Mouse (Mus musculus) forebrain, embryonic 16.5 days (tissue): ENCODE data around the gene Rab24. TPM values are rescaled to one million over a fixed set of nuclear protein-coding genes. Genes with fewer than 3 reads are reported as not detected.

Experiments
- ATAC-seq: fragments of 200-750 bp; cut with Nextera tagmentation; 2 replicates; pipeline ENCODE4 v1.8.0; 2017; ENCODE audit warnings: mild to moderate bottlenecking, moderate library complexity
- H3K27ac ChIP-seq: fragments of 300-500 bp; sonication (generic); 2 replicates; pipeline ENCODE4 v1.5.1; 2014; ENCODE audit warnings: low read length, control low read depth
- H3K27me3 ChIP-seq: fragments of 300-500 bp; sonication (generic); replicated peaks from 2 replicates; pipeline ENCODE4 v1.6.1; 2014; ENCODE audit warnings: low read length; ENCODE audit not compliant: control insufficient read depth, insufficient read depth
- H3K36me3 ChIP-seq: fragments of 300-500 bp; sonication (generic); 2 replicates; pipeline ENCODE4 v1.6.1; 2014; ENCODE audit not compliant: control insufficient read depth, insufficient read depth
- H3K4me1 ChIP-seq: fragments of 300-500 bp; sonication (generic); replicated peaks from 2 replicates; pipeline ENCODE4 v1.6.1; 2014; ENCODE audit warnings: low read length; ENCODE audit not compliant: control insufficient read depth, insufficient read depth
- H3K4me2 ChIP-seq: fragments of 300-500 bp; sonication (generic); 2 replicates; pipeline ENCODE4 v1.6.1; 2014; ENCODE audit warnings: mild to moderate bottlenecking, low read length, control low read depth
- H3K4me3 ChIP-seq: fragments of 300-500 bp; sonication (generic); replicated peaks from 2 replicates; pipeline ENCODE4 v1.5.1; 2014; ENCODE audit warnings: mild to moderate bottlenecking, low read length, control low read depth
- H3K9ac ChIP-seq: fragments of 300-500 bp; sonication (generic); replicated peaks from 2 replicates; pipeline ENCODE4 v1.6.1; 2014; ENCODE audit warnings: low read depth, low read length, control low read depth
- H3K9me3 ChIP-seq: fragments of 300-500 bp; sonication (generic); 2 replicates; pipeline ENCODE4 v1.6.1; 2016; ENCODE audit warnings: low read length; ENCODE audit not compliant: control insufficient read depth
- WGBS: fragments of 180-500 bp; shearing (Covaris S2); extraction: QIAGEN DNeasy Blood & Tissue Kit; methylation state at CpG from one replicate; pipeline ENCODE4 v1.1.7; 2014; 5-methylcytosine and 5-hydroxymethylcytosine counted together
- polyA plus RNA-seq: library from polyadenylated mRNA; unstranded; fragments of >200 nt; fragmentation: Nextera tagmentation; extraction: Ambion mirVana; gene quantifications from 2 replicates; pipeline ENCODE4 v1.2.1, GENCODE M21; 2015

Gene Rab24
- polyA plus RNA-seq, 1 experiment from 2014 or later = 109 TPM

- WGBS = 92% methylated on average over 5 of the region's 5 CpGs
- ATAC-seq = no peak
- no peaks in the 10 kb centered on the region for H3K9me3 ChIP-seq
Measured at GRCm38 (mm10) chr13:55277203-55277602, 44.5 kb downstream of the Rab24 start.

More at GRCm38 (mm10) chr13:55277203-55277602, 44.5 kb downstream of the Rab24 start:
- H3K4me1 ChIP-seq = no peaks in the 10 kb centered on the region
- H3K36me3 ChIP-seq = peaks cover 27% of the 10 kb centered on the region
- no peak overlapping the region for H3K9ac ChIP-seq
- H3K27me3 ChIP-seq = no peaks in the 10 kb centered on the region
- no peak overlapping the region for H3K4me2 ChIP-seq
- no peak overlapping the region for H3K4me3 ChIP-seq
- H3K27ac ChIP-seq = no peak overlapping the region

Other genes starting within 250 kb of the Rab24 start
- gene Uimc1, start 221.6 kb downstream of the Rab24 start, polyA plus RNA-seq = 25.7 and 26.2 TPM in 2 replicates
- 22.7 and 26.3 TPM in 2 replicates for gene Zfp346, start 216.6 kb downstream of the Rab24 start, polyA plus RNA-seq
- gene Gm17617, start 188.4 kb downstream of the Rab24 start, polyA plus RNA-seq = not detected in 2 replicates
- gene Fgfr4, start 169.3 kb downstream of the Rab24 start, polyA plus RNA-seq = 0.67 and 1.4 TPM in 2 replicates
- 52.4 and 53.1 TPM in 2 replicates for gene Nsd1, start 112.2 kb downstream of the Rab24 start, polyA plus RNA-seq
- 288 and 303 TPM in 2 replicates for gene Prelid1, start 1.4 kb downstream of the Rab24 start, polyA plus RNA-seq
- gene Mxd3, start 7.9 kb upstream of the Rab24 start, polyA plus RNA-seq = 22.1 and 23.9 TPM in 2 replicates
- 56.3 and 59.7 TPM in 2 replicates for gene Lman2, start 40.8 kb upstream of the Rab24 start, polyA plus RNA-seq
- 0.71 and 1.4 TPM in 2 replicates for gene Rgs14, start 47.8 kb upstream of the Rab24 start, polyA plus RNA-seq
- 0.27 TPM in 1 of 2 replicates, not detected in the other for gene Slc34a1, start 76.2 kb upstream of the Rab24 start, polyA plus RNA-seq
- gene Pfn3, start 93.3 kb upstream of the Rab24 start, polyA plus RNA-seq = 0.43 and 0.84 TPM in 2 replicates
- not detected in 2 replicates for gene F12, start 104.8 kb upstream of the Rab24 start, polyA plus RNA-seq
- 39.4 and 40.1 TPM in 2 replicates for gene Grk6, start 123.1 kb upstream of the Rab24 start, polyA plus RNA-seq
- gene Prr7, start 142.3 kb upstream of the Rab24 start, polyA plus RNA-seq = 4.1 and 4.3 TPM in 2 replicates
- 792 and 816 TPM in 2 replicates for gene Dbn1, start 166.2 kb upstream of the Rab24 start, polyA plus RNA-seq
- gene Pdlim7, start 191.7 kb upstream of the Rab24 start, polyA plus RNA-seq = 132 and 147 TPM in 2 replicates
- 3.1 and 4.6 TPM in 2 replicates for gene Dok3, start 207.3 kb upstream of the Rab24 start, polyA plus RNA-seq
- 67.3 and 70.6 TPM in 2 replicates for gene Ddx41, start 214.7 kb upstream of the Rab24 start, polyA plus RNA-seq
- gene Fam193b, start 249.2 kb upstream of the Rab24 start, polyA plus RNA-seq = 57.8 and 62.2 TPM in 2 replicates